Mouse (Mus musculus): ENCODE results near the gene Kcnj10.

Gene Kcnj10

GRCm38 (mm10) chr1:172329616-172330015 lies 11.4 kb upstream of the Kcnj10 start:
- no peak for DNase-seq (ENCODE audit: low read depth, low spot score)

GRCm38 (mm10) chr1:172331422-172331947 lies 9.5 kb upstream of the Kcnj10 start:
- no peak for DNase-seq (ENCODE audit: low read depth, low spot score)

- DNase-seq (ENCODE audit: low read depth, low spot score), result no peak
These were observed 8.1 kb upstream of the Kcnj10 start for GRCm38 (mm10) chr1:172332925-172333324.

- DNase-seq (ENCODE audit: low read depth, low spot score), result no peak
These were observed 7.5 kb upstream of the Kcnj10 start for GRCm38 (mm10) chr1:172333512-172333911.

- no peak for DNase-seq (ENCODE audit: low read depth, low spot score)
These were observed 5.2 kb upstream of the Kcnj10 start for GRCm38 (mm10) chr1:172335804-172336203.

- DNase-seq (ENCODE audit: low read depth, low spot score), result no peak
These were observed 3.4 kb upstream of the Kcnj10 start for GRCm38 (mm10) chr1:172337411-172338185.

GRCm38 (mm10) chr1:172341386-172341785 lies 376 bp downstream of the Kcnj10 start:
- no peak for DNase-seq (ENCODE audit: low read depth, low spot score)

- DNase-seq (ENCODE audit: low read depth, low spot score), result no peak
These were observed 1.7 kb downstream of the Kcnj10 start for GRCm38 (mm10) chr1:172342729-172343128.

GRCm38 (mm10) chr1:172343914-172344313 lies 2.9 kb downstream of the Kcnj10 start:
- no peak for DNase-seq (ENCODE audit: low read depth, low spot score)

- DNase-seq (ENCODE audit: low read depth, low spot score), result no peak
These were observed 3.8 kb downstream of the Kcnj10 start for GRCm38 (mm10) chr1:172344820-172345219.

GRCm38 (mm10) chr1:172346707-172347106 lies 5.7 kb downstream of the Kcnj10 start:
- DNase-seq (ENCODE audit: low read depth, low spot score), result no peak

- no peak for DNase-seq (ENCODE audit: low read depth, low spot score)
These were observed 6.4 kb downstream of the Kcnj10 start for GRCm38 (mm10) chr1:172347382-172347781.

- DNase-seq (ENCODE audit: low read depth, low spot score), result no peak
These were observed 8.5 kb downstream of the Kcnj10 start for GRCm38 (mm10) chr1:172349504-172349903.

- peak; percentile 58 for DNase-seq (ENCODE audit: low read depth, low spot score)
These were observed 9.2 kb downstream of the Kcnj10 start for GRCm38 (mm10) chr1:172349916-172350812.

GRCm38 (mm10) chr1:172352001-172352400 lies 11.0 kb downstream of the Kcnj10 start:
- no peak for DNase-seq (ENCODE audit: low read depth, low spot score)

GRCm38 (mm10) chr1:172352453-172352852 lies 11.4 kb downstream of the Kcnj10 start:
- no peak for DNase-seq (ENCODE audit: low read depth, low spot score)

GRCm38 (mm10) chr1:172355336-172355735 lies 14.3 kb downstream of the Kcnj10 start:
- DNase-seq (ENCODE audit: low read depth, low spot score), result no peak

GRCm38 (mm10) chr1:172357550-172357949 lies 16.5 kb downstream of the Kcnj10 start:
- DNase-seq (ENCODE audit: low read depth, low spot score), result peak; percentile 46

GRCm38 (mm10) chr1:172358341-172358740 lies 17.3 kb downstream of the Kcnj10 start:
- DNase-seq (ENCODE audit: low read depth, low spot score), result no peak

GRCm38 (mm10) chr1:172364684-172365083 lies 23.7 kb downstream of the Kcnj10 start:
- DNase-seq (ENCODE audit: low read depth, low spot score), result peak; percentile 51

- DNase-seq (ENCODE audit: low read depth, low spot score), result peak; percentile 55
These were observed 27.9 kb downstream of the Kcnj10 start for GRCm38 (mm10) chr1:172368768-172369418.

GRCm38 (mm10) chr1:172376198-172376667 lies 35.2 kb downstream of the Kcnj10 start, which contains the start of gene Pigm:
Gene Pigm (plus strand): TSS chr1:172376546.
- DNase-seq (ENCODE audit: low read depth, low spot score), result peak; percentile 98
